Mouse (Mus musculus): ENCODE measurements at regions not wholly inside any gene's neighbourhood (a gene's known extent, or its start where the extent isn't known, plus 50 kb on each side); places are given as distances from the start of the nearest gene placed in this dataset.

DNA sequence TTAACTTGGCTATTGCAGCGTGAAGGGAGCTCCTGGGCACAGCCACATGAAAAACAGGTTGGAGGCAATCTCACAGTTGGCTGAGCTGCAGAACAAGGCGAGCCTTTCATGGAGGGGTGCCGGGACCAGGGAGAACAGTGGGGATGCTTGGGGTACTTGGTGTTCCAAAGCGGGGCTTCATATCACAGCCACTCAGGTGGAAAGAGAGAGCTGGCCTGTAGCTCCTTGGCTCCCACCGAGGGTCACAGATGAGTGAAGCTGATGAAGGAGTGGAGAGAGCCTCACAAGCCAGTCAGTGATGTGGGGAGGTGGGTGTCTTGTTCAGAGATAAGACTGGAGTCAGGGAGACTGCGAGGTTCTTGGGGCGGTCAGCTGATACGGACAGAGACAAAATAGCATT, 241.2 kb downstream of the Wdr11 start:
- TF ChIP-seq CHD2 (IDR thresholded peaks at IDR 0.05; ENCODE audit: low read depth, low read length): no peak
- no peak for TF ChIP-seq MAFK (IDR thresholded peaks at IDR 0.05; ENCODE audit: insufficient read depth, low read depth, low read length)
- TF ChIP-seq ZNF384 (IDR thresholded peaks at IDR 0.05; ENCODE audit: low read depth, low read length): no peak
- TF ChIP-seq HCFC1 (IDR thresholded peaks at IDR 0.05; ENCODE audit: borderline replicate concordance, insufficient read depth, low read length): no peak
- TF ChIP-seq ZC3H11A (IDR thresholded peaks at IDR 0.05; ENCODE audit: borderline replicate concordance, low read depth, low read length): no peak

Measured in ES-E14 (cell line).